Mouse (Mus musculus): Measurements from ENCODE around the gene Dhcr24. TPM values are rescaled to one million over a fixed set of nuclear protein-coding genes. Genes with fewer than 3 reads are reported as not detected.

Dhcr24 gene
- polyA plus RNA-seq, 1 experiment from 2014 or later: 9.8 TPM

- Histone ChIP-seq H3K27ac (no peak overlapping the region), H3K9ac (peak overlapping the region; percentile 88), H3K4me2 (peak overlapping the region; percentile 95), H3K27me3 (no peaks in the 10 kb centered on the region), H3K9me3 (no peaks in the 10 kb centered on the region), H3K36me3 (replicated peaks) (peaks cover 45% of the 10 kb centered on the region), H3K4me1 (peaks cover 40% of the 10 kb centered on the region), H3K4me3 (replicated peaks) (peak overlapping the region; percentile 89)
- WGBS: 58% methylated on average over 9 of the region's 9 CpGs
- ATAC-seq (ENCODE audit: low FRiP score): no peak
Measured at GRCm38 (mm10) chr4:106562837-106563790, 2.3 kb downstream of the Dhcr24 start.

DNA sequence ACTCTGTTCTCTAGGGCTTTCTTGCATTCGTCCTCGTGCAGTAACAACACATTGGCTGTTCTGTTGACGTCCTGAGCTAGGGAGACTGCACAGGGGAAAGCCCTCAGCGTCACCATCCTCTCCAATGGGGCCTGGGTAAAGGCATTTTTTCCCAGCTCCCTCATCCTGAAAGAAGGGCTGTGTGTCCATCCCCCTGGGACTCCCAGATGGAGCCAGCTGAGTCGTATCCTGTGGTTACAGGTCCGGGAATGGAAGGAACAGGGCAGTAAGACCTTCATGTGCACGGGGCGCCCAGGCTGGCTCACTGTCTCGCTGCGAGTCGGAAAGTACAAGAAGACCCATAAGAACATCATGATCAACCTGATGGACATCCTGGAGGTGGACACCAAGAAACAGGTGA lies 3.3 kb downstream of the Dhcr24 start:
- Histone ChIP-seq H3K4me2 (peak overlapping the region; percentile 95; the same call in 1 of the 2 replicates), H3K27me3 (no peaks in the 10 kb centered on the region), H3K4me3 (replicated peaks) (no peak overlapping the region), H3K9me3 (no peaks in the 10 kb centered on the region), H3K36me3 (replicated peaks) (peaks cover 52% of the 10 kb centered on the region), H3K9ac (no peak overlapping the region), H3K27ac (no peak overlapping the region), H3K4me1 (peaks cover 40% of the 10 kb centered on the region)
- ATAC-seq (ENCODE audit: low FRiP score): no peak
- 91% methylated on average over 11 of the region's 11 CpGs for WGBS

DNA sequence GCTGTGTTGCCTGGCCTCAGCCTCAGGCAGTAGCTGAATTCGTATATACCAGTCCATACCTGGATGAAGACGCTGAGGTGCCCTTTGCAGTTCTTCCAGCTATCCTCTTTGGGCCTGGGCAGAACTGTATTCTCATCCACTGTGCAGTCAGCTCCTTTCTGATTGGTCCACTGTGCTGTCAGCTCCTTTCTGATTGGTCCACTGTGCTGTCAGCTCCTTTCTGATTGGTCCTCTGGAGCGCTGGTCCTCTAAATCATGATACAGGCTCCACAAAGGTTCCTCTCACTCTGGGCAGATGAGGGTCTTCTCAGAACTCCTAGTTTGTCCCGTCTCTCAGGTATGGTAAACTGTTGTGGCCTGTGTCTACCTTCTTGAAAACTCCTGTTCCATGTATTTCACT lies 8.8 kb downstream of the Dhcr24 start:
- no peaks in the 10 kb centered on the region for H3K4me1 ChIP-seq
- ATAC-seq (ENCODE audit: low FRiP score): no peak
- no peak overlapping the region for H3K4me3 ChIP-seq (replicated peaks)
- no peak overlapping the region for H3K9ac ChIP-seq
- H3K4me2 ChIP-seq: no peak overlapping the region
- 90% methylated on average over 4 of the region's 4 CpGs for WGBS
- no peaks in the 10 kb centered on the region for H3K9me3 ChIP-seq
- peaks cover 95% of the 10 kb centered on the region for H3K36me3 ChIP-seq (replicated peaks)
- H3K27me3 ChIP-seq: no peaks in the 10 kb centered on the region
- no peak overlapping the region for H3K27ac ChIP-seq

DNA sequence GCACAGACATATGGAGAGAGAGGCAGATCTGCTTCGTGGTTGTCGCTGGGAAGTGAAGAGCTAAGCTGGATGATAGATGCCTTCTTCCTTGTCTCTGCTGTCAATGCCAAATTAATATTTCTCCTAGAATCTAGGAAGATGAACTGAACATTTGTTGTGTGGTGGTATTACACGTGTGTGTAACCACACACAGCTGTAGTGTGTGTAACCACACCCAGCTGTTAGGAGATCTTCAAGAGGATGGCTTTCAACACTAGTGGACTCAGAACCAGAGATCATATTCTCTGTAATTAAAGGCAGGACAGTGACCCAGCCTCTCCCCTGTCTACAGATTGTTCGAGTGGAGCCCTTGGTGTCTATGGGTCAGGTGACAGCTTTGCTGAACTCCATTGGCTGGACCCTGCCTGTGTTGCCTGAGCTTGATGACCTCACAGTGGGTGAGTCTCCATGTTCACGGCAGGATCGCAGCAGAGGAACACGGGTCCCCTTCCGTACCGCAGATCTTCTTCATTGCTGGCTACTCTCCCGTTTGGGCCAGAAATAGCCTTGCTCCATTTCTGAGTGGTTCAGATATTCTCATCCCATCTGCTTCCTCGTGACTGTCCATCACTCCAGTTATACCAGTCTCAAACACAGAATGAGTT lies 10.4 kb downstream of the Dhcr24 start:
- Histone ChIP-seq H3K4me2 (no peak overlapping the region), H3K36me3 (replicated peaks) (peaks cover 95% of the 10 kb centered on the region), H3K9me3 (no peaks in the 10 kb centered on the region), H3K9ac (no peak overlapping the region), H3K27ac (no peak overlapping the region), H3K27me3 (no peaks in the 10 kb centered on the region), H3K4me3 (replicated peaks) (no peak overlapping the region), H3K4me1 (no peaks in the 10 kb centered on the region)
- ATAC-seq (ENCODE audit: low FRiP score): no peak
- 88% methylated on average over 11 of the region's 11 CpGs for WGBS

GRCm38 (mm10) chr4:106575022-106575421 lies 14.2 kb downstream of the Dhcr24 start:
- Histone ChIP-seq H3K4me3 (replicated peaks) (no peak overlapping the region), H3K27me3 (no peaks in the 10 kb centered on the region), H3K36me3 (replicated peaks) (peaks cover 98% of the 10 kb centered on the region), H3K4me2 (no peak overlapping the region), H3K4me1 (no peaks in the 10 kb centered on the region), H3K9me3 (no peaks in the 10 kb centered on the region), H3K27ac (no peak overlapping the region), H3K9ac (no peak overlapping the region)
- WGBS: 95% methylated on average over 8 of the region's 8 CpGs
- ATAC-seq (ENCODE audit: low FRiP score): no peak

DNA sequence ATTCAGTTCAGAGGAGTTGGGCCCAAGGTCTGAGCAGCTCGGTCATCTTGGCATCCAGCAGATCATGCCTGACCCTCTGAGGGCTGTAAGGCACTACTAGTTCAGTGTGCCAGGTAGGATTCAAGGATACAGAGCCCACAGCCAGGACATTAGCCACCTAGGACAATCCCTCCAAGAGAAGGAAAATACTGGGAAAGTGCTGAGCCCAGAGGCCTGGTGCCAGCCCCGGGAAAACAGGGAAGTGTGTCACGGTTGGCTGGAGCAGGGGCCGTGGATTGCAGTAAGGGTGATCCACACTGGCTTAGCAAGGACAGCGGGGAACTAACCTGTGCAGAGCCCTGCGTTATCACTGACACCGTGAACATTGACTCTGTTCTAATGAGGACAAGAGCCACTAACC lies 16.7 kb downstream of the Dhcr24 start:
- no peaks in the 10 kb centered on the region for H3K4me1 ChIP-seq
- no peak overlapping the region for H3K9ac ChIP-seq
- no peaks in the 10 kb centered on the region for H3K9me3 ChIP-seq
- H3K36me3 ChIP-seq (replicated peaks): peaks cover 99% of the 10 kb centered on the region
- no peaks in the 10 kb centered on the region for H3K27me3 ChIP-seq
- H3K4me2 ChIP-seq: no peak overlapping the region
- ATAC-seq (ENCODE audit: low FRiP score): no peak
- no peak overlapping the region for H3K27ac ChIP-seq
- no peak overlapping the region for H3K4me3 ChIP-seq (replicated peaks)
- WGBS: 80% methylated on average over 7 of the region's 7 CpGs

- ATAC-seq (ENCODE audit: low FRiP score): no peak
- WGBS: 89% methylated on average over 14 of the region's 14 CpGs
- Histone ChIP-seq H3K4me3 (replicated peaks) (no peak overlapping the region), H3K9me3 (no peaks in the 10 kb centered on the region), H3K27me3 (no peaks in the 10 kb centered on the region), H3K9ac (no peak overlapping the region), H3K4me2 (no peak overlapping the region), H3K4me1 (no peaks in the 10 kb centered on the region), H3K36me3 (replicated peaks) (peaks cover 99% of the 10 kb centered on the region), H3K27ac (no peak overlapping the region)
Measured at GRCm38 (mm10) chr4:106581176-106581864, 20.5 kb downstream of the Dhcr24 start.

DNA sequence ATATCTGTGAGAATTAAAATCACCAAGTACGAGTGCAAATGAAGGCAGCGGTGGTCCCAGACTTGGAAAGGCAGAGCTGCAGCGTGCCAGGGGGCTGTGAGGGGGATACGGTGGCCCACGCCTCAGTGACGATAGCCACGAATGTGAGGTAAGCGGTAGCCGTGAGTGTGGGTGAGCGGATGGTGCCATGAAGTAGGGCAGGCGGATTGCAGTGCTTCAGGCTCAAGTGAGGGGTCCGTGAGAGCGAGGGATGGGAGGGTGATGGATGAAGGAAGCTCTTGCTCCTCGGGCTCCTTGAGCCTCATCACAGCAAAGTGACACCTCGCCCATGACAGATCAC lies 21.0 kb downstream of the Dhcr24 start:
- Histone ChIP-seq H3K27ac (no peak overlapping the region), H3K4me1 (no peaks in the 10 kb centered on the region), H3K27me3 (no peaks in the 10 kb centered on the region), H3K36me3 (replicated peaks) (peaks cover 99% of the 10 kb centered on the region), H3K9me3 (no peaks in the 10 kb centered on the region), H3K4me2 (no peak overlapping the region), H3K4me3 (replicated peaks) (no peak overlapping the region), H3K9ac (no peak overlapping the region)
- 96% methylated on average over 15 of the region's 15 CpGs for WGBS
- ATAC-seq (ENCODE audit: low FRiP score): no peak

DNA sequence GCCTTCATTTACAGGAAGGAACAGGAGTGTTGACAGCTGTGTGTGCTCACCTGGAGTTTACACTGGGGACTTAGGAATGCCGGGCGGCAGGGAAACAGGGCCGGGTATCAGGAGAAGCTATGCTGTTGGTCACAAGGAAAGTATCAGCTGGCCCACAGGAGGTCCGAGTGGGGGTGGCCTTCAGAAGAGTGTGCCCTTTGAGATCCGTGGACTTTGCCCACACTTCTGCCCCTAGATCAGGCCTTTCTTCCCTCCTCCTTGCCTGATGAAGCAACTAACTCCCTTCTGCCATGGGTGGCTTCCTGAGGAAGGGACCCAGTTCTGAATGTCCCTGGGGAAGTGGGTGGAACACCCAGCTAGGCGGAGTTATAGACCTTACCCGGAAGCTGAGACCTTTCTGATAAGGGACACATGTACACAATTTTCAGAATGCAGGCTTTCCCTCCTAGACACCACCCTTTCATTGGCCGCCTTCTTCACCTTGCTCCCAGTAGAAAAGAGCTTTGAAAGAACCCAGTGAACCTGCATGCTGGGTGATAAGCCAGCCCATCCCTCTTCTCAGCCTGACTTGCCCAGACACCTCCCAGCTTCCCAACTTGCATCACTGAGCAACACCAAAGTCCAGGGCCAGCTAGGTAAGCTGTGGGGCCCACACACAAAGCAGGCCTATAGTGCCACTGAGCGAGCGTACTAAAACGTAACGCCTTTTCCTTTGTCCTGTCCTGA lies 21.8 kb downstream of the Dhcr24 start:
- WGBS: 92% methylated on average over 12 of the region's 12 CpGs
- Histone ChIP-seq H3K4me1 (no peaks in the 10 kb centered on the region), H3K9me3 (no peaks in the 10 kb centered on the region), H3K36me3 (replicated peaks) (peaks cover 100% of the 10 kb centered on the region), H3K27me3 (no peaks in the 10 kb centered on the region), H3K9ac (no peak overlapping the region), H3K4me3 (replicated peaks) (no peak overlapping the region), H3K4me2 (no peak overlapping the region), H3K27ac (no peak overlapping the region)
- no peak for ATAC-seq (ENCODE audit: low FRiP score)

- 93% methylated on average over 4 of the region's 4 CpGs for WGBS
- Histone ChIP-seq H3K27ac (no peak overlapping the region), H3K9me3 (no peaks in the 10 kb centered on the region), H3K36me3 (replicated peaks) (peaks cover 100% of the 10 kb centered on the region), H3K4me2 (no peak overlapping the region), H3K4me3 (replicated peaks) (no peak overlapping the region), H3K4me1 (no peaks in the 10 kb centered on the region), H3K9ac (no peak overlapping the region), H3K27me3 (no peaks in the 10 kb centered on the region)
- no peak for ATAC-seq (ENCODE audit: low FRiP score)
Measured at GRCm38 (mm10) chr4:106584665-106585064, 23.8 kb downstream of the Dhcr24 start.

GRCm38 (mm10) chr4:106587075-106587474 lies 26.2 kb downstream of the Dhcr24 start:
- H3K4me1 ChIP-seq: no peaks in the 10 kb centered on the region
- H3K27ac ChIP-seq: no peak overlapping the region
- 89% methylated on average over 6 of the region's 6 CpGs for WGBS
- H3K9me3 ChIP-seq: no peaks in the 10 kb centered on the region
- H3K36me3 ChIP-seq (replicated peaks): peaks cover 94% of the 10 kb centered on the region
- no peaks in the 10 kb centered on the region for H3K27me3 ChIP-seq
- ATAC-seq (ENCODE audit: low FRiP score): no peak
- no peak overlapping the region for H3K9ac ChIP-seq
- no peak overlapping the region for H3K4me2 ChIP-seq
- no peak overlapping the region for H3K4me3 ChIP-seq (replicated peaks)

- no peak overlapping the region for H3K4me3 ChIP-seq (replicated peaks)
- 88% methylated on average over 9 of the region's 9 CpGs for WGBS
- no peak overlapping the region for H3K4me2 ChIP-seq
- no peaks in the 10 kb centered on the region for H3K4me1 ChIP-seq
- peaks cover 63% of the 10 kb centered on the region for H3K36me3 ChIP-seq (replicated peaks)
- H3K27me3 ChIP-seq: no peaks in the 10 kb centered on the region
- no peak overlapping the region for H3K9ac ChIP-seq
- no peak overlapping the region for H3K27ac ChIP-seq
- no peaks in the 10 kb centered on the region for H3K9me3 ChIP-seq
- no peak for ATAC-seq (ENCODE audit: low FRiP score)
Measured at GRCm38 (mm10) chr4:106590142-106590541, 29.3 kb downstream of the Dhcr24 start.
